Mouse (Mus musculus): ENCODE measurements around the gene Slc8a1.

The Slc8a1 gene

GRCm38 (mm10) chr17:81669816-81670691 lies 68.1 kb downstream of the Slc8a1 start:
- DNase-seq (ENCODE audit: extremely low spot score, low spot score), result peak; percentile 80

GRCm38 (mm10) chr17:81669062-81669815 lies 68.9 kb downstream of the Slc8a1 start:
- DNase-seq (ENCODE audit: extremely low spot score, low spot score), result peak; percentile 73

GRCm38 (mm10) chr17:81668466-81668865 lies 69.7 kb downstream of the Slc8a1 start:
- no peak for DNase-seq (ENCODE audit: extremely low spot score, low spot score)

- DNase-seq (ENCODE audit: extremely low spot score, low spot score), result no peak
Measured at GRCm38 (mm10) chr17:81667935-81668334, 70.2 kb downstream of the Slc8a1 start.

- DNase-seq (ENCODE audit: extremely low spot score, low spot score), result no peak
Measured at GRCm38 (mm10) chr17:81666551-81666950, 71.6 kb downstream of the Slc8a1 start.

GRCm38 (mm10) chr17:81664916-81665315 lies 73.3 kb downstream of the Slc8a1 start:
- no peak for DNase-seq (ENCODE audit: extremely low spot score, low spot score)

- DNase-seq (ENCODE audit: extremely low spot score, low spot score), result no peak
Measured at GRCm38 (mm10) chr17:81657828-81658227, 80.3 kb downstream of the Slc8a1 start.

GRCm38 (mm10) chr17:81654548-81654947 lies 83.6 kb downstream of the Slc8a1 start:
- no peak for DNase-seq (ENCODE audit: extremely low spot score, low spot score)

GRCm38 (mm10) chr17:81652958-81653357 lies 85.2 kb downstream of the Slc8a1 start:
- no peak for DNase-seq (ENCODE audit: extremely low spot score, low spot score)

- no peak for DNase-seq (ENCODE audit: extremely low spot score, low spot score)
Measured at GRCm38 (mm10) chr17:81636822-81637221, 101.4 kb downstream of the Slc8a1 start.

- DNase-seq (ENCODE audit: extremely low spot score, low spot score), result no peak
Measured at GRCm38 (mm10) chr17:81630471-81630870, 107.7 kb downstream of the Slc8a1 start.

- no peak for DNase-seq (ENCODE audit: extremely low spot score, low spot score)
Measured at GRCm38 (mm10) chr17:81621188-81621644, 117.0 kb downstream of the Slc8a1 start.

GRCm38 (mm10) chr17:81618461-81618860 lies 119.7 kb downstream of the Slc8a1 start:
- no peak for DNase-seq (ENCODE audit: extremely low spot score, low spot score)

- DNase-seq (ENCODE audit: extremely low spot score, low spot score), result no peak
Measured at GRCm38 (mm10) chr17:81616326-81616725, 121.9 kb downstream of the Slc8a1 start.

- no peak for DNase-seq (ENCODE audit: extremely low spot score, low spot score)
Measured at GRCm38 (mm10) chr17:81615391-81615790, 122.8 kb downstream of the Slc8a1 start.

- DNase-seq (ENCODE audit: extremely low spot score, low spot score), result no peak
Measured at GRCm38 (mm10) chr17:81607515-81607914, 130.7 kb downstream of the Slc8a1 start.

GRCm38 (mm10) chr17:81606084-81606483 lies 132.1 kb downstream of the Slc8a1 start:
- DNase-seq (ENCODE audit: extremely low spot score, low spot score), result no peak

GRCm38 (mm10) chr17:81605219-81605660 lies 132.9 kb downstream of the Slc8a1 start:
- no peak for DNase-seq (ENCODE audit: extremely low spot score, low spot score)

- no peak for DNase-seq (ENCODE audit: extremely low spot score, low spot score)
Measured at GRCm38 (mm10) chr17:81599072-81599471, 139.1 kb downstream of the Slc8a1 start.

- no peak for DNase-seq (ENCODE audit: extremely low spot score, low spot score)
Measured at GRCm38 (mm10) chr17:81589791-81590190, 148.4 kb downstream of the Slc8a1 start.

GRCm38 (mm10) chr17:81586759-81587158 lies 151.4 kb downstream of the Slc8a1 start:
- DNase-seq (ENCODE audit: extremely low spot score, low spot score), result no peak

GRCm38 (mm10) chr17:81579728-81580425 lies 158.3 kb downstream of the Slc8a1 start:
- no peak for DNase-seq (ENCODE audit: extremely low spot score, low spot score)

All from neural tube, embryonic 10.5 days (tissue).